Mouse (Mus musculus): ENCODE results near the gene Mt4.

GRCm38 (mm10) chr8:94173848-94174403 is 36.9 kb downstream of the Mt4 start:
- TF ChIP-seq CTCF (IDR thresholded peaks at IDR 0.05; ENCODE audit: extremely low read depth, insufficient read depth, insufficient read length, insufficient replicate concordance) = no peak
- no peak for TF ChIP-seq POLR2A (IDR thresholded peaks at IDR 0.05; ENCODE audit: low read depth, low read length)
